ENCODE assay signal across 8 mouse cellular contexts in the genomic region with DNA sequence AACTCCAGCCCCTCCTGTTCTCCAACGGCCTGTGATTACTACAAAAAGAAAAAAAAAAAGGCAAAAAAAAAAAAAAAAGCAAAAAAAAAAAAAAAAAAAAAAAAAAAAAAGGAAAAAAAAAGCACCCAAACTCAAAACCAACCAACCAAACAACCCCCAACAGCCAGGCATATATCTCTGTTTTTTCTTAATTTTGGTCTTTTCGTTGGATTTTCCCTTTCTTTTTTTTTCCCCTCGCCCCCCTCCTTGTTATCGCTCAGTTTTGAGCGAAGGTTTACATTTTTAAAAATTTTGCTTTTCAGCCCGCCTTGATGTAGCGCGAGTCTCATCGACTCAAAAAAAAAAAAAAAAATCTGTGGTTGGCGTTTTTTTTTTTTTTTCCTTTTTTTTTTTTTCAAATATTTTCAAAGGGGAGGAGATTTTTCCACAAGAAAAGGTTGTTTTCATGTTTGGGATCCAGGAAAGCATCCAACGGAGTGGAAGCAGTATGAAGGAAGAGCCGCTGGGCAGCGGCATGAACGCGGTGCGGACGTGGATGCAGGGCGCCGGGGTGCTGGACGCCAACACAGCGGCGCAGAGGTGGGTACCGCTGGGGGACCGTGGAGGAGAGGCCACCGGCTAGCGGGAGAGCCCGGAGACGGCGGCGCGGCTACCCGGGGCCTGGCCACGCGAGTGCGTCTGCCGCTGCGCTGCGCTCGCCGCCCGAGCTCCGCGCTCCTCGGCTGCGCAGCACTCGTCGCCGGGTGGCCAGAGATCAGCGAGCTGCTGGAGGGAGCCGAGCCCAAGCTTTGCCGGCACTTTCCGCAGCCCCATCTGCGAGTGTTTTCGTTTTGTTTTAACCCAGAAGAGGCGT. TPM values are rescaled to one million over a fixed set of nuclear protein-coding genes. Genes with fewer than 3 reads are reported as not detected.
A peak's percentile ranks its signal among the peaks of the same experiment; 100 is the strongest.
DNase-seq lines count a peak whose midpoint lies in the region; ATAC-seq lines count a peak whose summit lies in the region.

No protein-coding gene starts in this region.

- peak; percentile 24 for DNase-seq in right cerebral cortex, adult 18-20 months
- DNase-seq in right cerebral cortex, postnatal 14 days, result no peak
- peak; percentile 64 to 67 for DNase-seq in cerebellum, postnatal 36 days
- peak; percentile 97 for DNase-seq in heart, adult 11 months
- DNase-seq in ovary, postnatal 14 days (ENCODE audit: low spot score), result peak; percentile 25
- no peak for DNase-seq in MN1 (ENCODE audit: low spot score)

- H3K4me3 ChIP-seq in intestine, embryonic 16.5 days (ENCODE audit: low read length), result peak overlapping the region; percentile 58
- H3K4me3 ChIP-seq in liver, embryonic 16.5 days (ENCODE audit: low read depth, low read length), result peak overlapping the region; percentile 44

- H3K9me3 ChIP-seq in intestine, embryonic 16.5 days (ENCODE audit: control insufficient read depth, low read length), result no peaks in the 10 kb centered on the region
- no peaks in the 10 kb centered on the region for H3K9me3 ChIP-seq in liver, embryonic 16.5 days (replicated peaks; ENCODE audit: control insufficient read depth, low read length)

- WGBS in intestine, embryonic 16.5 days, result under 1% methylated on average over 55 of the region's 55 CpGs
- 1% methylated on average over 55 of the region's 55 CpGs for WGBS in liver, embryonic 16.5 days (ENCODE audit: insufficient replicate concordance)

- H3K27me3 ChIP-seq in intestine, embryonic 16.5 days (replicated peaks; ENCODE audit: control insufficient read depth, insufficient read depth, low read length), result peaks cover 72% of the 10 kb centered on the region
- H3K27me3 ChIP-seq in liver, embryonic 16.5 days (ENCODE audit: control insufficient read depth, insufficient read depth, low read depth, low read length), result peaks cover 88% of the 10 kb centered on the region

- peak overlapping the region; percentile 83 for H3K4me2 ChIP-seq in intestine, embryonic 16.5 days (ENCODE audit: low read depth, low read length)
- H3K4me2 ChIP-seq in liver, embryonic 16.5 days (ENCODE audit: low read depth, low read length), result peak overlapping the region; percentile 49

- ATAC-seq in intestine, embryonic 16.5 days, result peak; percentile 29; the same call in 1 of the 2 replicates
- ATAC-seq in liver, embryonic 16.5 days (ENCODE audit: low read depth), result no peak

- peak overlapping the region; percentile 72 for H3K9ac ChIP-seq in intestine, embryonic 16.5 days (ENCODE audit: low read depth, low read length)
- H3K9ac ChIP-seq in liver, embryonic 16.5 days (ENCODE audit: low read depth, low read length), result no peak overlapping the region

- peak overlapping the region; percentile 61 for H3K27ac ChIP-seq in intestine, embryonic 16.5 days (ENCODE audit: low read length)
- H3K27ac ChIP-seq in liver, embryonic 16.5 days (ENCODE audit: low read length), result no peak overlapping the region

- H3K4me1 ChIP-seq in intestine, embryonic 16.5 days (ENCODE audit: control insufficient read depth, insufficient read depth, low read length), result peaks cover 4% of the 10 kb centered on the region; the same call in 1 of the 2 replicates
- no peaks in the 10 kb centered on the region; the same call in 1 of the 2 replicates for H3K4me1 ChIP-seq in liver, embryonic 16.5 days (ENCODE audit: control insufficient read depth, low read depth, low read length)

- H3K36me3 ChIP-seq in intestine, embryonic 16.5 days (ENCODE audit: control insufficient read depth, insufficient read depth, low read length), result no peaks in the 10 kb centered on the region
- no peaks in the 10 kb centered on the region for H3K36me3 ChIP-seq in liver, embryonic 16.5 days (ENCODE audit: control insufficient read depth, insufficient read depth)

RNA-seq across cellular contexts. Expression of a gene that starts 0.8 kb away (rescaled TPM):
- polyA plus RNA-seq in intestine, embryonic 16.5 days (2015; fragmentation: Nextera tagmentation; extraction: Ambion mirVana), result 7.9 and 8.7 TPM in 2 replicates
- 2.2 and 2.8 TPM in 2 replicates for polyA plus RNA-seq in liver, embryonic 16.5 days (2015; fragmentation: Nextera tagmentation; extraction: Ambion mirVana)

Comparison
In these comparisons a context has a peak if more than half of its experiments do, and no peak if none do; other contexts are left out.
1. DNase-seq: peak in right cerebral cortex, adult 18-20 months (single experiment), cerebellum, postnatal 36 days (2 of 2), heart, adult 11 months (single experiment) and ovary, postnatal 14 days (single experiment); none in right cerebral cortex, postnatal 14 days (single experiment) and MN1 (single experiment).